Mouse (Mus musculus): ENCODE measurements around the gene Gm7694.

GRCm38 (mm10) chr1:170353335-170353734 lies 47.2 kb upstream of the Gm7694 start:
- TF ChIP-seq ZNF384 (IDR thresholded peaks at IDR 0.05; ENCODE audit: low read depth, low read length), result no peak
- TF ChIP-seq ZC3H11A (IDR thresholded peaks at IDR 0.05; ENCODE audit: borderline replicate concordance, low read depth, low read length), result no peak

All from ES-E14 (cell line).